Mouse (Mus musculus): ENCODE data around the gene Dstn. TPM values are rescaled to one million over a fixed set of nuclear protein-coding genes. Genes with fewer than 3 reads are reported as not detected.
A peak's percentile ranks its signal among the peaks of the same experiment; 100 is the strongest.

Dstn gene
- polyA plus RNA-seq, 1 experiment from 2014 or later: 366 TPM

DNA sequence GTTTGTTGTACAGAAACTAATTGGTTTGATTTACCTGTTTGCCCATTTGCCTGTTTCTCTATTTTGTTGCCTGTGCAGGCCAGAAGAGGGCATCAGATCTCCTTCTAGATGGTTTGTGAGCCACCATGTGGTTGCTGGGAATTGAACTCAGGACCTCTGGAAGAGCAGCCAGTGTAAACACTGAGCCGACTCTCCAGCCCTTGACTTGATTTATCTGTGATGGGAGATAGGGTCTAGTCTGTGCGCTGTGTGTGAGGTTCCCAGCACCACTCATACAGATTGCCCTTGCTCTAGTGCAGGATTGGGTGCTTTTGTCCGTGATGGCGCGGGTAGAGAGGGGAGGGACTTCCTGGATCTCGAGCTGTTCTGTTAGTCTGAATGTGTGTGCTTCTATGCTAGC, 10.7 kb downstream of the Dstn start:
- peaks cover 11% of the 10 kb centered on the region for H3K4me1 ChIP-seq
- WGBS: 85% methylated on average over 6 of the region's 6 CpGs
- no peaks in the 10 kb centered on the region for H3K9me3 ChIP-seq
- H3K4me3 ChIP-seq (replicated peaks): no peak overlapping the region
- no peak for ATAC-seq (ENCODE audit: low FRiP score)
- no peak overlapping the region for H3K4me2 ChIP-seq
- no peak overlapping the region for H3K27ac ChIP-seq
- H3K27me3 ChIP-seq: no peaks in the 10 kb centered on the region
- H3K36me3 ChIP-seq (replicated peaks): no peaks in the 10 kb centered on the region
- no peak overlapping the region for H3K9ac ChIP-seq

DNA sequence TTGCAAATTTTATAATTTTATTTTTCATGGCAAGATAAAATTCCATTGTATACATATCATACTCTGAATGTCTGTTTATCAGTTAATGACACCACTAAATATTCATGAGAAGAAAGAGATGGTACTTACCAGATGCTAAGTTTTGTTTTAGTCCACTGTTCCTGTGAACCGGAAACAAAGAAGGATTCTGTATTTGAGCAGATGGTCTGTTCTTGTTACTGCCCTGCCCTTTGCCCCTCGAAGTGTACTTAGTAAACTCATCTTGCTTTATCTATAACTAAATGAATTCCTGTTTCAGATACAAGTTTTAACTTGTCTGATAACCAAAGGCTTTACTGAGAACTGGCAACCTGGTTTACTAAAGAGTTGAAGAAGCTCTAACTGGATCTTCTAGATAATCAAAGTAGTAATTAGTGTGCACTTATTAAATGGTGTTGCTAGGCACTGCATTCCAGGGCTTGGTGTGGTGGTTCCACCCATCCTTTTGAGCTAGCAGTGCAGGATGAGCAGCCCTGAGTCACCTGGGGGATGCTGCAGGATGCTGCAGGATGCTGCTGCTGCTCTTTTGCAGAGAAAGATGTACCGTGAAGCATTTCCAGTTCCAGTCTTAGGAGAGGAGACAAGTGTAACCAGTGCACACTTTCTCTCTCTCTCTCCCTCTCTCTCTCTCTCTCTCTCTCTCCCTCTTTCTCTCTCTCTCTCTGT, 14.6 kb downstream of the Dstn start:
- Histone ChIP-seq H3K9ac (no peak overlapping the region), H3K4me2 (no peak overlapping the region), H3K27ac (0 out of 2 replicates have a peak overlapping the region, but pooled peaks have one; percentile 42), H3K9me3 (no peaks in the 10 kb centered on the region), H3K36me3 (replicated peaks) (no peaks in the 10 kb centered on the region), H3K4me1 (peaks cover 9% of the 10 kb centered on the region), H3K4me3 (replicated peaks) (no peak overlapping the region), H3K27me3 (no peaks in the 10 kb centered on the region)
- no peak for ATAC-seq (ENCODE audit: low FRiP score)
- 72% methylated on average over 3 of the region's 3 CpGs for WGBS

DNA sequence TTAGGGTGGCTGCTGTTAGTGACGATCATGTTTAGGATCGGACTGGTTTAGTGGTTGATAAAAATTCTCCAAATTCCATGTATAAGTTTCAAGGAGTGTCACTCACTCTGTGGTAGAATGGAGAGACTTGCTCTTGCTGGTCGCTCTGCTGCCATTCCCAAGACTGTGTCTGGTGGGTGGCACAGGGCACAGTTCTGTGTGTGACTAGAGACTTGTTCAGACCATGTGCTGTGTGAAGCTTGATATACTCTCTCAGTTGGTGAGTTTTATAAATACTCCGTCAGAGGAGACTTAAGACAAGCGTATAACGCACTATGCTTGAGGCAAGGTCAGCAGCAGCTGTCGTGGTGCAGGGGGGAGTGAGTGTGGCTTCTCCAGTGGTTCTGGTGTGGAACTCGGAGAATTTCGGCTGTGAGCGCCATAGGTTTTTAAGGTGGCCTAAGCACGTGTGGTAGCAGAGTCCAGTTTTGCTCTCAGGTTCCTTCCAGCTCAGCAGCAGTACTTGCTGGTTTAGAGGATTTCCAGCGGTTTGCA, 17.3 kb downstream of the Dstn start:
- H3K27me3 ChIP-seq: no peaks in the 10 kb centered on the region
- no peak for ATAC-seq (ENCODE audit: low FRiP score)
- H3K9ac ChIP-seq: no peak overlapping the region
- no peaks in the 10 kb centered on the region for H3K9me3 ChIP-seq
- H3K27ac ChIP-seq: no peak overlapping the region
- H3K4me1 ChIP-seq: peaks cover 9% of the 10 kb centered on the region
- no peak overlapping the region for H3K4me3 ChIP-seq (replicated peaks)
- WGBS: 87% methylated on average over 12 of the region's 12 CpGs
- no peaks in the 10 kb centered on the region for H3K36me3 ChIP-seq (replicated peaks)
- no peak overlapping the region for H3K4me2 ChIP-seq

DNA sequence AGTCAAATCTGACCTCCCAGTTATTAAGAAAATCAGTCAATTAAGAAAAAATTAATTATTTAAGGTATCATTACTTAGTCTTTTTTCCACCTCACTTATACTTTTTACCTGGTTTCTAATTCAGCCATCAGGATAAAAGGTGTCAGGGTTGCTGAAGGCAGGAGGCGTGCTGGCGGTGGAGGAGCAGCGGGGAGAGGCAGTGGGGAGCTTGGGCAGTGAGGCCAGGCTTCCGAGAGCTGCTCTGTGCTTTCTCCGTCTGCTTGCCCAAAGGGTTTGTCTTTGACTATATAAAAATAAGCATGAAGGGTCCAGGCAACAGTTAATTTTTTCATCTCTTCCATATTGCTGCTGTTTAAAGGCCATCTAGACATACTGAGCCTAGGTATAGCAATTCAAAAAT, 18.4 kb downstream of the Dstn start:
- ATAC-seq (ENCODE audit: low FRiP score): no peak
- Histone ChIP-seq H3K27ac (no peak overlapping the region), H3K4me2 (no peak overlapping the region), H3K4me1 (peaks cover 9% of the 10 kb centered on the region), H3K27me3 (no peaks in the 10 kb centered on the region), H3K9me3 (no peaks in the 10 kb centered on the region), H3K36me3 (replicated peaks) (no peaks in the 10 kb centered on the region), H3K4me3 (replicated peaks) (no peak overlapping the region), H3K9ac (no peak overlapping the region)
- 91% methylated on average over 5 of the region's 5 CpGs for WGBS

DNA sequence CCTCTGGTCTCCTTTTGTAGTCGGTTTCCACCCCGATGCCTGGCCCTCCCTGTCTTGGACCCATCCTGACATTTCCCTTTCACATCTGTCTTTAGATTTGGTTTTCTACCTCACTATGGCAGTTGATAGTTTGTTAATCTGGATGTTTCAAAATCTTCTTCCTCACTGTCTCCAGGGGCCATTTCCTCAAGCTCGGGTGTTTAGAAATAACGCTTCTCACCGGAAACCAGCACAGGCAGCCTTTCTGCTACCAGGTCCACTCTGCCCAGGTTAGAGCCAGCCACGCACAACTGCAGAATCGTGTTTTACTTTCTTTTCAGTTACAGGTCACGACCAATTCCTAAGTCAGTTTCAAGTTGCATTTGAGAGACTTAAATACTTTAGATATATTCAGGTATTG, 19.3 kb downstream of the Dstn start:
- WGBS: 94% methylated on average over 8 of the region's 8 CpGs
- Histone ChIP-seq H3K27me3 (no peaks in the 10 kb centered on the region), H3K4me3 (replicated peaks) (no peak overlapping the region), H3K9ac (no peak overlapping the region), H3K4me1 (peaks cover 6% of the 10 kb centered on the region), H3K27ac (no peak overlapping the region), H3K9me3 (no peaks in the 10 kb centered on the region), H3K36me3 (replicated peaks) (no peaks in the 10 kb centered on the region; the same call in 1 of the 2 replicates), H3K4me2 (no peak overlapping the region)
- ATAC-seq (ENCODE audit: low FRiP score): no peak

DNA sequence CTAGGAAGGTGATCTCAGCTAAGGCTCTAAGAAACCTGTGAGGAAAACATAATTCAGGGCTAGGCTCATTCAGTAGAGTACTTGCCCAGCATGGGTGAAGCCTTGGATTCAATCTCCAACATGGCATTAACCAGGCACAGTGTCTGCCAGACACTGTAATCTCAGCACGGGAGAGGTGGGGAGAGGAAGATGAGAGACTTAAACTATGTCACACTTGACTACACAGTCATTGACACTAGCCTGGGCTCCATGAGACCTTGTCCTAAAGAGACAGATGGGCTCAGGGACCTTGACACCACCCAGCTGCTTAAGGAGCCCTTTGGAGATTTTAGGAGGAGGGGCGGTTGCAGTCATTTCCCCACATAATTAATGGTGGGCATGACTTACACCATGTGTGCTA, 22.7 kb downstream of the Dstn start:
- Histone ChIP-seq H3K4me2 (no peak overlapping the region), H3K4me3 (replicated peaks) (no peak overlapping the region), H3K27ac (no peak overlapping the region), H3K4me1 (no peaks in the 10 kb centered on the region), H3K9ac (no peak overlapping the region), H3K27me3 (no peaks in the 10 kb centered on the region), H3K36me3 (replicated peaks) (peaks cover 20% of the 10 kb centered on the region), H3K9me3 (no peaks in the 10 kb centered on the region)
- no peak for ATAC-seq (ENCODE audit: low FRiP score)
- 81% methylated on average over 2 of the region's 2 CpGs for WGBS

DNA sequence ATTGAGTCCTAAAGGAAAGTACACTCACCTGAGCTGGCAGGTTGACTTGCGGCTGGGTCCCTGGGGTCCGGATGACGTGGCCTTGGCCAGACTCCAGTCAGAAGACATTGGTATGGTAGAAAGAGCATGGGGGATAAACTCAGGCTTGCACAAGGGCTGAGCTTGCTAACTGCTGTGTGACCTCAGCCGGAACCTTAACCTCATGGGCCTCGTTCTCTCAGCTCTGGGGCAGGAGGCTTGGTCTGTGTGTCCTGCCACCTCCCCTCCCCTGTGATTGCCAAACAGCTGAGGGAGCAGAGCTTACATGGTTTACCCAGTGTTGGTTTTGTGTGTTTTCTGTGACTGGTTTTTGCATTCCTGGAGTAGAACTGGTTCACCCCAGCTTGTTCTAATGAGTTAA, 25.3 kb downstream of the Dstn start:
- no peak overlapping the region for H3K9ac ChIP-seq
- no peak overlapping the region for H3K27ac ChIP-seq
- 94% methylated on average over 5 of the region's 5 CpGs for WGBS
- no peaks in the 10 kb centered on the region for H3K27me3 ChIP-seq
- H3K4me3 ChIP-seq (replicated peaks): no peak overlapping the region
- ATAC-seq (ENCODE audit: low FRiP score): no peak
- H3K36me3 ChIP-seq (replicated peaks): peaks cover 44% of the 10 kb centered on the region
- H3K4me2 ChIP-seq: no peak overlapping the region
- no peaks in the 10 kb centered on the region for H3K4me1 ChIP-seq
- no peaks in the 10 kb centered on the region for H3K9me3 ChIP-seq

DNA sequence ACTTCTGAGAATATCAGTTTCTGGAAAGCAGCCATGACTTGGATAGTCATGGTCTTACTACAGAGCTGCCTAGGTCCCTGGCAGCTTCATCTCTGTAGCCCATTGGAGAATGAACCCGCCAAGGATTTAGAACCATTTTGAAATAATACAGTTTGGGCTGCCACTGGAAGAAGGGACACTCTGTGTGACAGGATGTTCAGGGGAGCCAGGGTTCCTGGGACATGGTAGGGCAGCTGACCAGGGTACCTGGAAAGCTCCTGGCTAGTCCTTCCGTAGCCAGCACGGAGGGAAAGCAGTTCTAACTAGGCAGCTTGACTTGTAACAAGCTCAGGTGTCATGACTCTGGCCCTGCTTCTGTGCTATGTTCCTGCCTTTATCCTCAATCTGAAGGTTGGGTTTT, 29.7 kb downstream of the Dstn start:
- Histone ChIP-seq H3K9ac (no peak overlapping the region), H3K27ac (no peak overlapping the region), H3K4me3 (replicated peaks) (no peak overlapping the region), H3K4me1 (no peaks in the 10 kb centered on the region), H3K36me3 (replicated peaks) (peaks cover 85% of the 10 kb centered on the region), H3K4me2 (no peak overlapping the region), H3K9me3 (no peaks in the 10 kb centered on the region), H3K27me3 (no peaks in the 10 kb centered on the region)
- 89% methylated on average over 3 of the region's 3 CpGs for WGBS
- no peak for ATAC-seq (ENCODE audit: low FRiP score)

DNA sequence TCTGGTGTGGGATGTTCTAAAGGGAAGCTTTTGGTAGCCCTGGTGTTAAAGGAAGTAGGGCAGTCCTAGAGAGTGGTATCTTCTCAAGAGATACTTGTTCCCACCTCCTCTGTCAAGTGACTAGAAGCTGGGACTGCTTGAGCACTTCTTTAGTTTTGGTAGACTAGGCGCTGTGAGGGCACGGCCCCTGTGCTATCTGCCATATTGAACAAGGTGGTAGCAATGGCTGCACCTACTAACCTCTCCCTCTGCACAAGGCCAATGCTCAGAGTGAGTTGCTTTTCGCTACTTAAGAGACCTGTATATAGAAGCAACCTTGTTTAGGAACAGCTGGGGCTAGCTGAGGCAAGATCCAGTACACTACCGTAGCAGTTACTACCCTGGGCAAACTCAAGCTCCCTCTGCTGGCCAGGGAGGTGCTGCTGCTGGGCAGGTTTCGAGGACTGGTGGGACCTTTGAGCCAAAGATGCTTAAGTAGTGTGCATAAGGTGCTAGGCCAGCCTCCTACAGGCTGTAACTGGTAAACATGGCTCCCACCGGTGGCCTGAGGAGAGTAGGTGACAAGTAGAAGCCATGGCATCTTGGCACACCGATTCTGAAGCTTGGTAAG, 30.5 kb downstream of the Dstn start:
- Histone ChIP-seq H3K4me3 (replicated peaks) (no peak overlapping the region), H3K4me2 (no peak overlapping the region), H3K9me3 (no peaks in the 10 kb centered on the region), H3K27me3 (no peaks in the 10 kb centered on the region), H3K4me1 (no peaks in the 10 kb centered on the region), H3K36me3 (replicated peaks) (peaks cover 84% of the 10 kb centered on the region), H3K9ac (no peak overlapping the region), H3K27ac (no peak overlapping the region)
- ATAC-seq (ENCODE audit: low FRiP score): 0 out of 2 replicates have a peak, but pooled peaks have one; percentile 12
- WGBS: 92% methylated on average over 7 of the region's 7 CpGs

DNA sequence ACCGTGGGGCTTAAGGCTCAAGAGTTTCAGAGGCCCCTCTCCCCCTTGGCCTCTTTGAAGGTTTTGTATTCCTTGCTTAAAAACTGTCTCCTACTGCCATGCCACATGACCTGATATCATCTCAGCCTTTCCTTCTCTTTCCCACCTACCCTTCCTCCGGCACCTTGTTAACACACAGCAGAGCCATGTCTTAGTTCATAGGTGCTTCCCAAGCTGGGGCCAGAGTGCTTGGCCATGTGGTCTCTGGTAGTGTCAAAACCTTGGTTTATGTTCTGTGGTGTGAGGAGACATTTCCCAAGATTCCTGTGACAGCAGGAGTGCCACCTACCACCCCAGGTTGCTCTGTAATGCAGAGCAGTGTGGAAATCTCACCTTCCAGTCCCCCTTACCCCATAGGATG, 31.3 kb downstream of the Dstn start:
- no peaks in the 10 kb centered on the region for H3K27me3 ChIP-seq
- ATAC-seq (ENCODE audit: low FRiP score): no peak
- H3K9me3 ChIP-seq: no peaks in the 10 kb centered on the region
- no peak overlapping the region for H3K27ac ChIP-seq
- H3K36me3 ChIP-seq (replicated peaks): peaks cover 83% of the 10 kb centered on the region
- H3K4me3 ChIP-seq (replicated peaks): no peak overlapping the region
- H3K4me1 ChIP-seq: no peaks in the 10 kb centered on the region
- no peak overlapping the region for H3K4me2 ChIP-seq
- no peak overlapping the region for H3K9ac ChIP-seq
- WGBS: 84% methylated on average over 2 of the region's 2 CpGs

DNA sequence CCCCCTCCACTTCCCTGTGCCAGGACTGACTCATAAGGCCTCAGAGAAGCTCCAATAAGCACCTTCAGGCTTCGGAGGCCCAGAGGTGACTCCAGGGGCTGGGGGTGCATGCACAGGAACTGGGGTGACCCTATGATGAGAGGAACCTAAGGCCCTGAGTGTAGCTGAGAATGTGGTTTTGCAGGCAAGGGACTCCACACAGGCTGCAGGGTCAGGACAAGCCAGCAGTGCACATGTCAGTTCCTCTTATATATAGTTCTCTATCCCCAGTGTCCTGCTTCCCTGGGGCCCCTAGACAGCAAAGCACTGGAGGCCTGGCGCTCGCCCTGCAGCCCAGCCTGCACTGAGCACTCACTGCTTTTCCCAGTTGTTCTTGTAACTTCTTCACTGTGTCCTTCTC, 32.9 kb downstream of the Dstn start:
- peaks cover 97% of the 10 kb centered on the region for H3K36me3 ChIP-seq (replicated peaks)
- no peaks in the 10 kb centered on the region for H3K4me1 ChIP-seq
- no peak for ATAC-seq (ENCODE audit: low FRiP score)
- WGBS: 93% methylated on average over 3 of the region's 3 CpGs
- H3K9me3 ChIP-seq: no peaks in the 10 kb centered on the region
- no peak overlapping the region for H3K27ac ChIP-seq
- no peak overlapping the region for H3K9ac ChIP-seq
- no peaks in the 10 kb centered on the region for H3K27me3 ChIP-seq
- H3K4me2 ChIP-seq: no peak overlapping the region
- H3K4me3 ChIP-seq (replicated peaks): no peak overlapping the region

DNA sequence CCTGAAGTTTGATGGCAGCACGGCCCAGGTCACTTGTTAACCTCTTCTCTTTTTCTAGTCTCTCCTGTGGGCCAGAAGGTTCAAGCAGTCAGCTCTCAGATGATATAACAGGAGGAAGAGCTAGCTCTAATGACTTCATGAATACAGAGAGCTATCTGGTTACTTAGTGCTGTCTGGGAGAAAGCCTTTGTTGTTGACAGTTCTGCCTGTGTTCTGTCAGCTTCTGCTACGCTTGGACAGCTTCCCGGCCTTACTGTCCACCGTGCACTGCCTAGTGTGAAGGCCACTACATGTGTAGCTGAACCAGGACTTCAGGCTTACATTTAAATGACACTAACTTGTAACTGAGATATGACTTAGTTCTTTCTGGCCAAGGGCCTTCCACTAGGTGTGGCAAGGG, 33.3 kb downstream of the Dstn start:
- Histone ChIP-seq H3K27me3 (no peaks in the 10 kb centered on the region), H3K4me1 (no peaks in the 10 kb centered on the region), H3K4me3 (replicated peaks) (no peak overlapping the region), H3K27ac (no peak overlapping the region), H3K9ac (no peak overlapping the region), H3K9me3 (no peaks in the 10 kb centered on the region), H3K36me3 (replicated peaks) (peaks cover 98% of the 10 kb centered on the region), H3K4me2 (no peak overlapping the region)
- WGBS: 93% methylated on average over 4 of the region's 4 CpGs
- no peak for ATAC-seq (ENCODE audit: low FRiP score)

DNA sequence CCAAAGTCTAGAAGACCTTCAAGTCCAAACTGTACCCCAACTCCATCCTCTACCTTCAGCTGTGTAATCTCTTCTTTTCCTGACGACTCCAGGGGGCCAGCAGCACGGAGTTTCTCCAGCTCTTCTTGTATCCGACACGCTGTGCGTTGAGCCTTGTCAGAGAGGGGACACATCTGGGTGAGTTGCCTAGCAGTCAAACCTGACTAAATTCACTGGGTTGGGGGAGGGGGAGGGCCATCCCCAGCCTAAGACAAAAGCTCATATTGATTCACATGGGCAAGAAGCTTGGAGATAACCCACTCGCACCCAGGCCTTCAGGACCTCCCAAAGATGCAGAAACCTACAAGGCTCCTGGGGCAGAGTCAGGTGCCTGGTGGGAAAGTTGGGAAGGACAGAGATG, 34.1 kb downstream of the Dstn start:
- Histone ChIP-seq H3K36me3 (replicated peaks) (peaks cover 98% of the 10 kb centered on the region), H3K27ac (no peak overlapping the region), H3K4me1 (no peaks in the 10 kb centered on the region), H3K9ac (no peak overlapping the region), H3K4me3 (replicated peaks) (no peak overlapping the region), H3K9me3 (no peaks in the 10 kb centered on the region), H3K27me3 (no peaks in the 10 kb centered on the region), H3K4me2 (no peak overlapping the region)
- no peak for ATAC-seq (ENCODE audit: low FRiP score)
- 97% methylated on average over 6 of the region's 6 CpGs for WGBS

Data from forebrain, embryonic 12.5 days (tissue).